Mouse (Mus musculus): ENCODE measurements around the gene Iqcf3. TPM values are rescaled to one million over a fixed set of nuclear protein-coding genes. Genes with fewer than 3 reads are reported as not detected.

The Iqcf3 gene
- polyA plus RNA-seq, 1 experiment from 2014 or later: not detected

- H3K4me2 ChIP-seq (ENCODE audit: low read length): no peak overlapping the region
- no peaks in the 10 kb centered on the region for H3K9me3 ChIP-seq (replicated peaks; ENCODE audit: control insufficient read depth, low read length)
- 73% methylated on average over 4 of the region's 4 CpGs for WGBS
- no peaks in the 10 kb centered on the region for H3K27me3 ChIP-seq (replicated peaks; ENCODE audit: control insufficient read depth, insufficient read depth, low read length)
- DNase-seq (ENCODE audit: low spot score): no peak
- no peak overlapping the region for H3K27ac ChIP-seq (ENCODE audit: low read depth, low read length)
- H3K9ac ChIP-seq (ENCODE audit: low read length): no peak overlapping the region
- H3K4me3 ChIP-seq (ENCODE audit: low read depth, low read length): no peak overlapping the region
- no peak for ATAC-seq
- no peaks in the 10 kb centered on the region for H3K36me3 ChIP-seq (ENCODE audit: control insufficient read depth, insufficient read depth, low read length)
- no peaks in the 10 kb centered on the region for H3K4me1 ChIP-seq (ENCODE audit: control insufficient read depth, insufficient read depth, low read length)
Observed at GRCm38 (mm10) chr9:106472321-106472720, 89.1 kb downstream of the Iqcf3 start.

GRCm38 (mm10) chr9:106471892-106472291, 89.5 kb downstream of the Iqcf3 start:
- H3K4me2 ChIP-seq (ENCODE audit: low read length): no peak overlapping the region
- no peaks in the 10 kb centered on the region for H3K36me3 ChIP-seq (ENCODE audit: control insufficient read depth, insufficient read depth, low read length)
- H3K9ac ChIP-seq (ENCODE audit: low read length): no peak overlapping the region
- no peak overlapping the region for H3K27ac ChIP-seq (ENCODE audit: low read depth, low read length)
- no peaks in the 10 kb centered on the region for H3K9me3 ChIP-seq (replicated peaks; ENCODE audit: control insufficient read depth, low read length)
- no peaks in the 10 kb centered on the region for H3K4me1 ChIP-seq (ENCODE audit: control insufficient read depth, insufficient read depth, low read length)
- H3K4me3 ChIP-seq (ENCODE audit: low read depth, low read length): no peak overlapping the region
- no peaks in the 10 kb centered on the region for H3K27me3 ChIP-seq (replicated peaks; ENCODE audit: control insufficient read depth, insufficient read depth, low read length)
- 11% methylated on average over 5 of the region's 5 CpGs for WGBS
- ATAC-seq (no peak), DNase-seq (ENCODE audit: low spot score) (no peak)

GRCm38 (mm10) chr9:106470991-106471750, 90.3 kb downstream of the Iqcf3 start:
- H3K9ac ChIP-seq (ENCODE audit: low read length): no peak overlapping the region
- no peak for ATAC-seq
- 65% methylated on average over 14 of the region's 14 CpGs for WGBS

GRCm38 (mm10) chr9:106469776-106470175, 91.7 kb downstream of the Iqcf3 start:
- DNase-seq (ENCODE audit: low spot score): no peak

More at GRCm38 (mm10) chr9:106470991-106471750, 90.3 kb downstream of the Iqcf3 start:
- Histone ChIP-seq H3K27me3 (replicated peaks; ENCODE audit: control insufficient read depth, insufficient read depth, low read length) (no peaks in the 10 kb centered on the region), H3K36me3 (ENCODE audit: control insufficient read depth, insufficient read depth, low read length) (no peaks in the 10 kb centered on the region), H3K4me1 (ENCODE audit: control insufficient read depth, insufficient read depth, low read length) (no peaks in the 10 kb centered on the region), H3K4me2 (ENCODE audit: low read length) (no peak overlapping the region), H3K27ac (ENCODE audit: low read depth, low read length) (no peak overlapping the region), H3K9me3 (replicated peaks; ENCODE audit: control insufficient read depth, low read length) (no peaks in the 10 kb centered on the region), H3K4me3 (ENCODE audit: low read depth, low read length) (no peak overlapping the region)
- no peak for DNase-seq (ENCODE audit: low spot score)

GRCm38 (mm10) chr9:106469317-106469716, 92.1 kb downstream of the Iqcf3 start:
- 80% methylated on average over 6 of the region's 6 CpGs for WGBS
- ATAC-seq (no peak), DNase-seq (ENCODE audit: low spot score) (no peak)
- Histone ChIP-seq H3K4me3 (ENCODE audit: low read depth, low read length) (no peak overlapping the region), H3K4me1 (ENCODE audit: control insufficient read depth, insufficient read depth, low read length) (peaks cover 12% of the 10 kb centered on the region), H3K4me2 (ENCODE audit: low read length) (no peak overlapping the region), H3K9me3 (replicated peaks; ENCODE audit: control insufficient read depth, low read length) (no peaks in the 10 kb centered on the region), H3K36me3 (ENCODE audit: control insufficient read depth, insufficient read depth, low read length) (peaks cover 2% of the 10 kb centered on the region), H3K27ac (ENCODE audit: low read depth, low read length) (no peak overlapping the region), H3K9ac (ENCODE audit: low read length) (no peak overlapping the region), H3K27me3 (replicated peaks; ENCODE audit: control insufficient read depth, insufficient read depth, low read length) (no peaks in the 10 kb centered on the region)

More at GRCm38 (mm10) chr9:106469776-106470175, 91.7 kb downstream of the Iqcf3 start:
- H3K27ac ChIP-seq (ENCODE audit: low read depth, low read length): no peak overlapping the region
- no peak overlapping the region; the same call in 1 of the 2 replicates for H3K9ac ChIP-seq (ENCODE audit: low read length)
- H3K36me3 ChIP-seq (ENCODE audit: control insufficient read depth, insufficient read depth, low read length): no peaks in the 10 kb centered on the region
- WGBS: 77% methylated on average over 9 of the region's 9 CpGs
- H3K4me2 ChIP-seq (ENCODE audit: low read length): no peak overlapping the region
- H3K4me1 ChIP-seq (ENCODE audit: control insufficient read depth, insufficient read depth, low read length): peaks cover 9% of the 10 kb centered on the region
- ATAC-seq: no peak
- H3K27me3 ChIP-seq (replicated peaks; ENCODE audit: control insufficient read depth, insufficient read depth, low read length): no peaks in the 10 kb centered on the region
- H3K4me3 ChIP-seq (ENCODE audit: low read depth, low read length): no peak overlapping the region
- no peaks in the 10 kb centered on the region for H3K9me3 ChIP-seq (replicated peaks; ENCODE audit: control insufficient read depth, low read length)

GRCm38 (mm10) chr9:106467746-106468145, 93.7 kb downstream of the Iqcf3 start:
- H3K27me3 ChIP-seq (replicated peaks; ENCODE audit: control insufficient read depth, insufficient read depth, low read length): no peaks in the 10 kb centered on the region
- no peak overlapping the region for H3K4me3 ChIP-seq (ENCODE audit: low read depth, low read length)
- DNase-seq (ENCODE audit: low spot score) (no peak), ATAC-seq (no peak)
- no peaks in the 10 kb centered on the region for H3K9me3 ChIP-seq (replicated peaks; ENCODE audit: control insufficient read depth, low read length)
- no peak overlapping the region for H3K27ac ChIP-seq (ENCODE audit: low read depth, low read length)
- peaks cover 12% of the 10 kb centered on the region for H3K4me1 ChIP-seq (ENCODE audit: control insufficient read depth, insufficient read depth, low read length)
- no peak overlapping the region for H3K9ac ChIP-seq (ENCODE audit: low read length)
- H3K4me2 ChIP-seq (ENCODE audit: low read length): no peak overlapping the region
- peaks cover 17% of the 10 kb centered on the region for H3K36me3 ChIP-seq (ENCODE audit: control insufficient read depth, insufficient read depth, low read length)
- WGBS: 92% methylated on average over 7 of the region's 7 CpGs

GRCm38 (mm10) chr9:106466721-106467120, 94.7 kb downstream of the Iqcf3 start:
- Histone ChIP-seq H3K36me3 (ENCODE audit: control insufficient read depth, insufficient read depth, low read length) (peaks cover 27% of the 10 kb centered on the region), H3K9me3 (replicated peaks; ENCODE audit: control insufficient read depth, low read length) (no peaks in the 10 kb centered on the region), H3K27ac (ENCODE audit: low read depth, low read length) (no peak overlapping the region), H3K4me1 (ENCODE audit: control insufficient read depth, insufficient read depth, low read length) (peaks cover 12% of the 10 kb centered on the region), H3K4me3 (ENCODE audit: low read depth, low read length) (no peak overlapping the region), H3K4me2 (ENCODE audit: low read length) (no peak overlapping the region), H3K27me3 (replicated peaks; ENCODE audit: control insufficient read depth, insufficient read depth, low read length) (no peaks in the 10 kb centered on the region), H3K9ac (ENCODE audit: low read length) (no peak overlapping the region)
- ATAC-seq (no peak), DNase-seq (ENCODE audit: low spot score) (no peak)
- WGBS: 95% methylated on average over 6 of the region's 6 CpGs

GRCm38 (mm10) chr9:106465571-106466200, 95.7 kb downstream of the Iqcf3 start, which contains the start of gene Gpr62:
Gpr62 (minus strand) TSS chr9:106465938.
- peak within 1 kb of the TSS; percentile 76 for H3K27ac ChIP-seq (ENCODE audit: low read depth, low read length)
- peak; percentile 71 for DNase-seq (ENCODE audit: low spot score)
- H3K4me3 ChIP-seq (ENCODE audit: low read depth, low read length): peak within 1 kb of the TSS; percentile 43
- no peaks in the 10 kb centered on the region for H3K27me3 ChIP-seq (replicated peaks; ENCODE audit: control insufficient read depth, insufficient read depth, low read length)
- ATAC-seq: peak; percentile 65
- 27% methylated on average over 26 of the region's 26 CpGs for WGBS
- peak within 1 kb of the TSS; percentile 96 for H3K4me2 ChIP-seq (ENCODE audit: low read length)
- H3K9me3 ChIP-seq (replicated peaks; ENCODE audit: control insufficient read depth, low read length): no peaks in the 10 kb centered on the region
- H3K4me1 ChIP-seq (ENCODE audit: control insufficient read depth, insufficient read depth, low read length): peaks cover 12% of the 10 kb centered on the region
- peaks cover 37% of the 10 kb centered on the region for H3K36me3 ChIP-seq (ENCODE audit: control insufficient read depth, insufficient read depth, low read length)
- peak within 1 kb of the TSS; percentile 86 for H3K9ac ChIP-seq (ENCODE audit: low read length)

Measured in forebrain, embryonic 14.5 days (tissue).